Mouse (Mus musculus): ENCODE results near the gene Fam207a.

- no peak for TF ChIP-seq CTCF (IDR thresholded peaks at IDR 0.05; ENCODE audit: low read depth)
- TF ChIP-seq EP300 (IDR thresholded peaks at IDR 0.05; ENCODE audit: low read depth), result no peak
Observed at GRCm38 (mm10) chr10:77565005-77565404, 49.4 kb upstream of the Fam207a start.

Measured in liver, postnatal 0 days (tissue).